Mouse (Mus musculus): ENCODE measurements around the gene Cox4i2. TPM values are rescaled to one million over a fixed set of nuclear protein-coding genes. Genes with fewer than 3 reads are reported as not detected.
A peak's percentile ranks its signal among the peaks of the same experiment; 100 is the strongest.

The Cox4i2 gene
- polyA plus RNA-seq, 1 experiment = 1.1 TPM

DNA sequence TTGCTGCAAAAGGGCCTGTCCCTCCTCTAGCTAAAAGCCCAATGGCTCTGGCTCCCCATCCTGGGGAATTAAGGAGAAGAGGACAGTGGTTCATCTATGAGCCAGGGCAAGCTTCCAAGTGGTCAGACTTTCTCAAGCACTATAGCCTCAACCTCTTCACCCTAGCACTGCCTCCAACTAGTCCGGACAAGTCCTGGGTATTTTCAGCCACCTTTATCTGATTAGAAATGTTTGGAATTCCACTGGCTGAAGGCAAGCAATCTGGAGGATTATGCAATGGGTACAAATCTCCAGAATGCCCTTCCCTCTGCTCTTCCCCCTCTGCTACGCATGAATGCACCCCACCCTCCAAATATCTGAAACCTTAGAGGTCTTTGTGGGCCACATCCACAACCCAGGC, 38.5 kb downstream of the Cox4i2 start:
- TF ChIP-seq EP300 (IDR thresholded peaks at IDR 0.05; ENCODE audit: insufficient read depth, low read depth, low read length) (0 out of 2 replicates have a peak, but pooled peaks have one; percentile 50), CTCF (IDR thresholded peaks at IDR 0.05; ENCODE audit: low read depth, low read length) (no peak), POLR2A (IDR thresholded peaks at IDR 0.05; ENCODE audit: insufficient read depth, low read length) (no peak)
- Histone ChIP-seq H3K4me1 (ENCODE audit: control insufficient read depth, insufficient read depth, low read length) (peaks cover 5% of the 10 kb centered on the region), H3K9ac (ENCODE audit: low read depth, poor library complexity, severe bottlenecking) (no peak overlapping the region), H3K27ac (ENCODE audit: insufficient read depth, low read length) (peak overlapping the region; percentile 34), H3K36me3 (ENCODE audit: control insufficient read depth, insufficient read depth, low read length, poor library complexity, severe bottlenecking) (no peaks in the 10 kb centered on the region), H3K4me3 (ENCODE audit: low read depth, low read length) (no peak overlapping the region), H3K9me3 (replicated peaks; ENCODE audit: control insufficient read depth, insufficient read depth, low read length, poor library complexity, severe bottlenecking) (0 out of 2 replicates have a peak, but pooled peaks cover 7% of the 10 kb centered on the region), H3K27me3 (ENCODE audit: control insufficient read depth, insufficient read depth, low read length, poor library complexity, severe bottlenecking) (no peaks in the 10 kb centered on the region)

DNA sequence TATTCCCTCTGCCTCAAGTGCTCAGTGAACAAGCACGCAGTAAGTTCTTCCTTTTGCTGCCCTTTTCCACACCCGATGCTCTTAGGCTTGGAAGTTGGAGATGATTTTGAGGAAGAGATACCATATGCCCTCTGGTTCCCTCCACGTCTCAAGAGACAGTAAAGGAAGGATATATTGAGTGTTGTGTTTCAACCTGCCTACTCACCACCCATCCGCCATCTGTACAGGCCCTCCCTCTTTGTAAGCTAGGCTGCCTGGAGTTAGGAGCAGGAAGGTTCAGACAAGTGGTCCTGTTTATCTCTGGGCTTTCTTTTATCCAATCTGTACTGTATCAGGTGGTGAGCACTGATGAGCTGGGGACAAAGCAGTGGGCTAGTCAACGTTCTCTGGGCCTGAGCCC, 39.4 kb downstream of the Cox4i2 start:
- H3K9ac ChIP-seq (ENCODE audit: low read depth, poor library complexity, severe bottlenecking) = no peak overlapping the region
- 0 out of 2 replicates have a peak, but pooled peaks cover 7% of the 10 kb centered on the region for H3K9me3 ChIP-seq (replicated peaks; ENCODE audit: control insufficient read depth, insufficient read depth, low read length, poor library complexity, severe bottlenecking)
- no peaks in the 10 kb centered on the region for H3K36me3 ChIP-seq (ENCODE audit: control insufficient read depth, insufficient read depth, low read length, poor library complexity, severe bottlenecking)
- peaks cover 5% of the 10 kb centered on the region for H3K4me1 ChIP-seq (ENCODE audit: control insufficient read depth, insufficient read depth, low read length)
- peak overlapping the region; percentile 34 for H3K27ac ChIP-seq (ENCODE audit: insufficient read depth, low read length)
- TF ChIP-seq CTCF (IDR thresholded peaks at IDR 0.05; ENCODE audit: low read depth, low read length) (no peak), EP300 (IDR thresholded peaks at IDR 0.05; ENCODE audit: insufficient read depth, low read depth, low read length) (no peak), POLR2A (IDR thresholded peaks at IDR 0.05; ENCODE audit: insufficient read depth, low read length) (no peak)
- H3K27me3 ChIP-seq (ENCODE audit: control insufficient read depth, insufficient read depth, low read length, poor library complexity, severe bottlenecking) = no peaks in the 10 kb centered on the region
- H3K4me3 ChIP-seq (ENCODE audit: low read depth, low read length) = no peak overlapping the region

DNA sequence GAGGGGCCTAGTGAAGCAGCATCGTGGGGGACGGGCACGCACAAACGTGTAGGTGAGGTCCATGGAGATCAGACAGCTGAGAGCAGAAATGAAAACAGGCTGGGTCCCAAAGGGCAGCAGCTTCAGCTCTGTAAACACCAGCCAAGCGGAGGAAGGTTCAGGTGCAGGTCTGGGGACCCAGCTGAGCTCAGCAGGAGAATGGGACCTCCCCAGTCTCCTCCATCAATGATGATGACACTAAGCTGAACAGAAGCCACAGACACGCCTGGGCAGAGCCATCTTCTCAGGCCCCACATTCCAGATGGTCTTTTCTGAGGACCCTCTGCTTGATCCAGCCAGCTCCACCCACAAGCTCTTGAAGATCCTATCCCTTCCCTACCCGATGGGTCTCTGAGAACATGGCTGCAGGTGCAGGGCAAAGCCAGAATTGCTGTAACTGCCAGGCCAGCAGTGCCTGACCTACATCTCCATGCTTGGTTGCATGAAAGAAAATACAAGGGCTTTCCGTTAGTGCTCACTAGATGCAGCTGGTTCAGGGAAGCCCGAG, 40.4 kb downstream of the Cox4i2 start:
- Histone ChIP-seq H3K27ac (ENCODE audit: insufficient read depth, low read length) (0 out of 2 replicates have a peak overlapping the region, but pooled peaks have one; percentile 30), H3K9ac (ENCODE audit: low read depth, poor library complexity, severe bottlenecking) (no peak overlapping the region), H3K27me3 (ENCODE audit: control insufficient read depth, insufficient read depth, low read length, poor library complexity, severe bottlenecking) (no peaks in the 10 kb centered on the region), H3K36me3 (ENCODE audit: control insufficient read depth, insufficient read depth, low read length, poor library complexity, severe bottlenecking) (no peaks in the 10 kb centered on the region), H3K4me3 (ENCODE audit: low read depth, low read length) (no peak overlapping the region), H3K9me3 (replicated peaks; ENCODE audit: control insufficient read depth, insufficient read depth, low read length, poor library complexity, severe bottlenecking) (0 out of 2 replicates have a peak, but pooled peaks cover 5% of the 10 kb centered on the region), H3K4me1 (ENCODE audit: control insufficient read depth, insufficient read depth, low read length) (peaks cover 5% of the 10 kb centered on the region)
- no peak for TF ChIP-seq POLR2A (IDR thresholded peaks at IDR 0.05; ENCODE audit: insufficient read depth, low read length)
- TF ChIP-seq CTCF (IDR thresholded peaks at IDR 0.05; ENCODE audit: low read depth, low read length) = no peak
- 0 out of 2 replicates have a peak, but pooled peaks have one; percentile 17 for TF ChIP-seq EP300 (IDR thresholded peaks at IDR 0.05; ENCODE audit: insufficient read depth, low read depth, low read length)

DNA sequence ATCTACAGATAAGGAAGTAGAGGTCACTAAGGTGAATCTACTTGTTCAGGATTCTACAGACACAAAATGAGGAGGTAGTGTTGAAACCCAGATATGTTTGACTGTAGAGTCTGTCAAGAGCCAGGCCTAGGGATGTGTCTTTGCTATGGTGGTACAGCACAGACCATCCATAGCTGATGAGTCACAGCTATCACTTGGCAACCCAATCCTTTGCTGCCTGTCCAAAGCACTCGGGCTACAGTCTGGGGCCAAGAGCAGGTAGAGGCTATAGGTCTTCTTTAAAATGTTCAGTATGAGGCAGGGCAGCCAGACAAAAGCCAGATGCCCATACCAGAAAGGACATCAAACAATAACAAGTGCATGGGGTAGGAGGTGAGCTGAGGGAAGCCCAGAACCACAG, 43.6 kb downstream of the Cox4i2 start:
- H3K9ac ChIP-seq (ENCODE audit: low read depth, poor library complexity, severe bottlenecking) = no peak overlapping the region
- no peak for TF ChIP-seq CTCF (IDR thresholded peaks at IDR 0.05; ENCODE audit: low read depth, low read length)
- TF ChIP-seq POLR2A (IDR thresholded peaks at IDR 0.05; ENCODE audit: insufficient read depth, low read length) = no peak
- TF ChIP-seq EP300 (IDR thresholded peaks at IDR 0.05; ENCODE audit: insufficient read depth, low read depth, low read length) = no peak
- peaks cover 5% of the 10 kb centered on the region for H3K4me1 ChIP-seq (ENCODE audit: control insufficient read depth, insufficient read depth, low read length)
- no peak overlapping the region for H3K27ac ChIP-seq (ENCODE audit: insufficient read depth, low read length)
- no peaks in the 10 kb centered on the region for H3K9me3 ChIP-seq (replicated peaks; ENCODE audit: control insufficient read depth, insufficient read depth, low read length, poor library complexity, severe bottlenecking)
- no peaks in the 10 kb centered on the region for H3K27me3 ChIP-seq (ENCODE audit: control insufficient read depth, insufficient read depth, low read length, poor library complexity, severe bottlenecking)
- no peak overlapping the region for H3K4me3 ChIP-seq (ENCODE audit: low read depth, low read length)
- H3K36me3 ChIP-seq (ENCODE audit: control insufficient read depth, insufficient read depth, low read length, poor library complexity, severe bottlenecking) = no peaks in the 10 kb centered on the region

DNA sequence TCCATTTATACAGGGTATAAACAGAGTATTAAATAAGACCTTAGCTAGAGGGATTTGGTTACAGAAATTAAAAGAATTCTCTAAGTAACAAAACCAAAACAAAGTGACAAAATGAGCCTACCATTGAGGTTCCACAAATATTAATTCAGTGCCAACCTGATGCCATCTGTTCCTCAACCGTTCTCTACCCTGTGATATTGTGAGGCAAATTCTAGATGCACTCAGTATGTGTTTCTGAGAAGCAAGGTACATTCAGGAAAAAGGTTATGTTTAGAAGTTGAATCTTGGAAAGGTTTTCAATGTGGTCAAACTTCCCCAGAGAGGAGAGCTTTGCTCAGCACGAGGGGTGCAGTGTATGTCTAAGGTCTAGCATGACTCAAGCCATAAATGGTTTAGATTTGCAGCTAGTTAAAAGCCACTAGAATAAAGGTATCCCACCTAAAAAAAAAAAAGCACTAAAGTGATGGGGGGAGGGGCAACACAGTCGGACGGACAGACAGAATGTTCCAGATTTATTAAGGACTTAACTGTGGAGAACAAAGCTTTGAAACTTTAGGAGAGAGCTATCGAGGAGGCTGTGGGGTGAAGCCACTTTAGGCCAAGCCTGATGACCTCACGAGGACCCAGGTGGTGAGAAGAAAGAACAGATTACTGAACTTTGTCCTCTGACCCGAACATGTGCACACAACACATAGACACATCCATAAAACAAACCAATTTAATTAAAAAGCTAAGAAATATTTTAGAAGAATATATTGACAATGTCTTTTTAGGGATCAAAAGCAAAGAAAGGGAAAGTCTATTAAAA, 46.2 kb downstream of the Cox4i2 start:
- no peaks in the 10 kb centered on the region for H3K27me3 ChIP-seq (ENCODE audit: control insufficient read depth, insufficient read depth, low read length, poor library complexity, severe bottlenecking)
- H3K9ac ChIP-seq (ENCODE audit: low read depth, poor library complexity, severe bottlenecking) = no peak overlapping the region
- no peaks in the 10 kb centered on the region for H3K36me3 ChIP-seq (ENCODE audit: control insufficient read depth, insufficient read depth, low read length, poor library complexity, severe bottlenecking)
- no peak overlapping the region for H3K4me3 ChIP-seq (ENCODE audit: low read depth, low read length)
- H3K27ac ChIP-seq (ENCODE audit: insufficient read depth, low read length) = no peak overlapping the region
- no peak for TF ChIP-seq CTCF (IDR thresholded peaks at IDR 0.05; ENCODE audit: low read depth, low read length)
- no peak for TF ChIP-seq POLR2A (IDR thresholded peaks at IDR 0.05; ENCODE audit: insufficient read depth, low read length)
- TF ChIP-seq EP300 (IDR thresholded peaks at IDR 0.05; ENCODE audit: insufficient read depth, low read depth, low read length) = no peak
- no peaks in the 10 kb centered on the region for H3K9me3 ChIP-seq (replicated peaks; ENCODE audit: control insufficient read depth, insufficient read depth, low read length, poor library complexity, severe bottlenecking)
- peaks cover 5% of the 10 kb centered on the region for H3K4me1 ChIP-seq (ENCODE audit: control insufficient read depth, insufficient read depth, low read length)

DNA sequence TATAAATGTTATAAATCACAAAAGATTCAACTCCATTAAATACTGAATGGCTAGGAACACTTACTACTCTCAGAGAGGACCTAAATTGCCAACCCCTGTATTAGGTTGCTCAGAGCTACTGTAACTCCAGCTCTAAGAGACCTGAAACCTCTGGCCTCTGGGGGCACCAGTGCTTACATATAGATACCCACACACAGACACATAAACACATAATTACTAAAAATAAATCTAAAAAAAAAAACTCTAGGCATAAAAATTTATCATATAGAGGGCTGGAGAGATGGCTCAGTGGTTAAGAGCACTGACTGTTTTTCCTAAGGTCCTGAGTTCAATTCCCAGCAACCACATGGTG, 46.8 kb downstream of the Cox4i2 start:
- Histone ChIP-seq H3K4me1 (ENCODE audit: control insufficient read depth, insufficient read depth, low read length) (peaks cover 5% of the 10 kb centered on the region), H3K27me3 (ENCODE audit: control insufficient read depth, insufficient read depth, low read length, poor library complexity, severe bottlenecking) (no peaks in the 10 kb centered on the region)
- no peak for TF ChIP-seq EP300 (IDR thresholded peaks at IDR 0.05; ENCODE audit: insufficient read depth, low read depth, low read length)
- no peak for TF ChIP-seq CTCF (IDR thresholded peaks at IDR 0.05; ENCODE audit: low read depth, low read length)
- TF ChIP-seq POLR2A (IDR thresholded peaks at IDR 0.05; ENCODE audit: insufficient read depth, low read length) = no peak

More for the DNA sequence above, 46.8 kb downstream of the Cox4i2 start:
- Histone ChIP-seq H3K36me3 (ENCODE audit: control insufficient read depth, insufficient read depth, low read length, poor library complexity, severe bottlenecking) (no peaks in the 10 kb centered on the region), H3K9me3 (replicated peaks; ENCODE audit: control insufficient read depth, insufficient read depth, low read length, poor library complexity, severe bottlenecking) (no peaks in the 10 kb centered on the region), H3K9ac (ENCODE audit: low read depth, poor library complexity, severe bottlenecking) (no peak overlapping the region), H3K4me3 (ENCODE audit: low read depth, low read length) (no peak overlapping the region), H3K27ac (ENCODE audit: insufficient read depth, low read length) (no peak overlapping the region)
